Mouse (Mus musculus) kidney, embryonic 15.5 days (tissue): ENCODE measurements at regions not wholly inside any gene's neighbourhood (a gene's known extent, or its start where the extent isn't known, plus 50 kb on each side); places are given as distances from the start of the nearest gene placed in this dataset.
A peak's percentile ranks its signal among the peaks of the same experiment; 100 is the strongest.

Experiments
- ATAC-seq: fragments of 200-750 bp; cut with Nextera tagmentation; replicated peaks from 2 replicates; pipeline ENCODE4 v1.8.0; 2017; ENCODE audit warnings: moderate TSS enrichment; ENCODE audit not compliant: low FRiP score
- H3K27ac ChIP-seq: fragments of 300-500 bp; sonication (generic); 2 replicates; pipeline ENCODE4 v1.5.1; 2015; ENCODE audit warnings: mild to moderate bottlenecking, inconsistent platforms
- H3K27me3 ChIP-seq: fragments of 300-500 bp; sonication (generic); 2 replicates; pipeline ENCODE4 v1.6.1; 2015; ENCODE audit warnings: inconsistent platforms
- H3K36me3 ChIP-seq: fragments of 300-500 bp; sonication (generic); 2 replicates; pipeline ENCODE4 v1.6.1; 2015; ENCODE audit warnings: inconsistent platforms
- H3K4me1 ChIP-seq: fragments of 300-500 bp; sonication (generic); 2 replicates; pipeline ENCODE4 v1.6.1; 2015; ENCODE audit warnings: inconsistent platforms
- H3K4me2 ChIP-seq: fragments of 300-500 bp; sonication (generic); 2 replicates; pipeline ENCODE4 v1.6.1; 2015; ENCODE audit warnings: moderate library complexity, mild to moderate bottlenecking, inconsistent platforms
- H3K4me3 ChIP-seq: fragments of 300-500 bp; sonication (generic); replicated peaks from 2 replicates; pipeline ENCODE4 v1.5.1; 2015; ENCODE audit warnings: mild to moderate bottlenecking, inconsistent platforms
- H3K9ac ChIP-seq: fragments of 300-500 bp; sonication (generic); 2 replicates; pipeline ENCODE4 v1.6.1; 2015; ENCODE audit warnings: mild to moderate bottlenecking, inconsistent platforms
- H3K9me3 ChIP-seq: fragments of 300-500 bp; sonication (generic); replicated peaks from 2 replicates; pipeline ENCODE4 v1.6.1; 2016; ENCODE audit warnings: inconsistent platforms
- WGBS: fragments of 180-500 bp; shearing (Covaris S2); methylation state at CpG from one replicate; pipeline ENCODE4 v1.1.7; 2015; ENCODE audit warnings: mixed read lengths; 5-methylcytosine and 5-hydroxymethylcytosine counted together

DNA sequence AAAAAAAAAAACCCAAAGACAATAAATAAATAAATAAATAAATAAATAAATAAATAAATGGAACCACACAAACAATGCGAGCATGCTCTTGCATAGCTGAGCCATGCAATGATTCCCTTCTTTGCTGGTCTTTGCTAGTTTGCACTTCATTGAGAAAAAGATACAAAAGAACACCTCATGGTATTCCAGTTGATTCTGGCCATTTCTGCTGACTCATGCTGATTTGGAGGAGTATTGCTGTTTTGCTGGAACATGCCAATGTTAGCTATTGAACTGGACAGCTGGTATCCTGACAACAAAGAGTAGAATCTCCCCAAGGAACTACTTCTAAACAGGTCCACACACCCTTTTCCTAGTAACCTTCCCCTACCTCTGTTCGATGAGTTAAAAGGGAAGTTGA is 60.2 kb downstream of the Htr1a start:
- Histone ChIP-seq H3K4me2 (no peak overlapping the region), H3K4me3 (no peak overlapping the region), H3K9me3 (no peaks in the 10 kb centered on the region), H3K27me3 (no peaks in the 10 kb centered on the region), H3K36me3 (no peaks in the 10 kb centered on the region), H3K9ac (no peak overlapping the region), H3K27ac (no peak overlapping the region), H3K4me1 (no peaks in the 10 kb centered on the region)
- WGBS: 91% methylated on average over 2 of the region's 2 CpGs
- no peak for ATAC-seq

GRCm38 (mm10) chr13:105537981-105538680 is 94.7 kb downstream of the Htr1a start:
- WGBS: 53% methylated on average over 3 of the region's 3 CpGs
- Histone ChIP-seq H3K4me2 (no peak overlapping the region), H3K9me3 (no peaks in the 10 kb centered on the region), H3K9ac (no peak overlapping the region), H3K27ac (no peak overlapping the region), H3K4me1 (no peaks in the 10 kb centered on the region), H3K36me3 (no peaks in the 10 kb centered on the region), H3K27me3 (no peaks in the 10 kb centered on the region), H3K4me3 (no peak overlapping the region)
- ATAC-seq: no peak

- ATAC-seq: no peak
Observed at GRCm38 (mm10) chr13:105573248-105573647, 129.8 kb downstream of the Htr1a start.

DNA sequence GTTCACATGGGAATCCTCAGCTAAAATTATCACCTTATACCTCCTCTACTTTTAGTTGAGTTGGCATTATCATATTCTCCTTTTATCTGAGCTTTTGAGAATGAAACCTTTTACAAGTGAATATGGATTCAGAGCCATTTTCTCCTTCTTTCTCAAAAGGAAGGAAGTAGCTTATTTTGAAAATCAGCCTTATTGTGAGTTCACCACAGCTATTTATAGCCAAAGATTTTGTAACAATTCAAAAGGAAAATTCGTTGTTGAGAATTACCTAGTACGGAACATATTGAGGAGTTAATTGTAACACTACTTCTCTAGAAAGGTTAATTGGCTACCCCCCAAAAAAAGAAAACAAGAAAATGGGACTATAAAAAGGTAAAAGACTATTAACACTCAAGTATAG is 163.0 kb downstream of the Htr1a start:
- H3K4me2 ChIP-seq: no peak overlapping the region
- 82% methylated on average over 2 of the region's 2 CpGs for WGBS
- no peaks in the 10 kb centered on the region for H3K4me1 ChIP-seq
- H3K27ac ChIP-seq: no peak overlapping the region
- no peak overlapping the region for H3K9ac ChIP-seq
- ATAC-seq: no peak
- no peaks in the 10 kb centered on the region for H3K9me3 ChIP-seq
- H3K27me3 ChIP-seq: no peaks in the 10 kb centered on the region
- H3K4me3 ChIP-seq: no peak overlapping the region
- H3K36me3 ChIP-seq: no peaks in the 10 kb centered on the region

More at GRCm38 (mm10) chr13:105573248-105573647, 129.8 kb downstream of the Htr1a start:
- H3K4me2 ChIP-seq: no peak overlapping the region
- H3K36me3 ChIP-seq: no peaks in the 10 kb centered on the region
- no peak overlapping the region for H3K4me3 ChIP-seq
- H3K9ac ChIP-seq: no peak overlapping the region
- H3K27ac ChIP-seq: no peak overlapping the region
- no peaks in the 10 kb centered on the region for H3K9me3 ChIP-seq
- 56% methylated on average over 1 of the region's 1 CpGs for WGBS
- no peaks in the 10 kb centered on the region for H3K4me1 ChIP-seq
- no peaks in the 10 kb centered on the region for H3K27me3 ChIP-seq

GRCm38 (mm10) chr13:105619308-105619707 is 175.9 kb downstream of the Htr1a start:
- Histone ChIP-seq H3K27ac (no peak overlapping the region), H3K9me3 (no peaks in the 10 kb centered on the region), H3K4me2 (no peak overlapping the region), H3K27me3 (no peaks in the 10 kb centered on the region), H3K36me3 (no peaks in the 10 kb centered on the region), H3K4me3 (no peak overlapping the region), H3K4me1 (no peaks in the 10 kb centered on the region), H3K9ac (no peak overlapping the region)
- ATAC-seq: no peak
- WGBS: 67% methylated on average over 1 of the region's 1 CpGs

DNA sequence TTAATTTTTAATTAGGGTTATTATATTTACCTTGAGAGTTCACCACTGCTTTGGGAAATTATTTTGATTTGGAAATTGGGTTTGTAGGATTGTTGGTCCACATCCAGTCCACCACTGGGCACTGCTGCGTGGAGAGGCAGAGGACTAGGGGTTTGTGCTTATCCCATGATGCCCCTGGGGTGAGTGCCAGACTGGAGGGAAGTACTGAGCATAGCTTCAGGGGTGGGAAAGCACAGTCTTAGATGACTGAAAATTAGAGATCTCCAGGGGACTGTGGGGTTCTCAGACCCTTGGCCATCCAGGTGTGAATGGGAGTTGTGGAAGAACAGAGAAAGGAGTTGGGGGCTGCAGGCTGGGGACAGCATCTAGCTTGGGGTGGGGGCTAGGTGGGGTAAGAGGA is 177.4 kb downstream of the Htr1a start:
- Histone ChIP-seq H3K4me2 (no peak overlapping the region), H3K9ac (no peak overlapping the region), H3K36me3 (no peaks in the 10 kb centered on the region), H3K27me3 (no peaks in the 10 kb centered on the region), H3K9me3 (no peaks in the 10 kb centered on the region), H3K4me3 (no peak overlapping the region), H3K27ac (no peak overlapping the region), H3K4me1 (no peaks in the 10 kb centered on the region)
- no peak for ATAC-seq
- WGBS: 82% methylated on average over 1 of the region's 1 CpGs

- 60% methylated on average over 5 of the region's 5 CpGs for WGBS
- Histone ChIP-seq H3K9me3 (no peaks in the 10 kb centered on the region), H3K27me3 (no peaks in the 10 kb centered on the region), H3K4me3 (no peak overlapping the region), H3K4me1 (no peaks in the 10 kb centered on the region), H3K9ac (no peak overlapping the region), H3K4me2 (no peak overlapping the region), H3K36me3 (no peaks in the 10 kb centered on the region), H3K27ac (no peak overlapping the region)
- ATAC-seq: peak; percentile 67; the same call in 1 of the 2 replicates
Observed at GRCm38 (mm10) chr13:105628618-105629017, 185.2 kb downstream of the Htr1a start.

- no peaks in the 10 kb centered on the region for H3K27me3 ChIP-seq
- H3K36me3 ChIP-seq: no peaks in the 10 kb centered on the region
- no peak overlapping the region for H3K4me3 ChIP-seq
- ATAC-seq: no peak
- H3K4me2 ChIP-seq: no peak overlapping the region
- 88% methylated on average over 3 of the region's 3 CpGs for WGBS
- H3K9ac ChIP-seq: no peak overlapping the region
- H3K9me3 ChIP-seq: no peaks in the 10 kb centered on the region
- H3K27ac ChIP-seq: no peak overlapping the region
- no peaks in the 10 kb centered on the region for H3K4me1 ChIP-seq
Observed at GRCm38 (mm10) chr13:105648617-105649016, 205.2 kb downstream of the Htr1a start.
